Mouse (Mus musculus): ENCODE measurements around the gene Car5b. TPM values are rescaled to one million over a fixed set of nuclear protein-coding genes. Genes with fewer than 3 reads are reported as not detected.

Car5b gene
- polyA plus RNA-seq, 1 experiment, result 10.1 TPM

GRCm38 (mm10) chrX:163958467-163958875 is 69.3 kb downstream of the Car5b start, which contains the start of gene Zrsr2:
Gene Zrsr2 (minus strand): TSS chrX:163958661.
- DNase-seq (ENCODE audit: low spot score), result peak; percentile 39

DNA sequence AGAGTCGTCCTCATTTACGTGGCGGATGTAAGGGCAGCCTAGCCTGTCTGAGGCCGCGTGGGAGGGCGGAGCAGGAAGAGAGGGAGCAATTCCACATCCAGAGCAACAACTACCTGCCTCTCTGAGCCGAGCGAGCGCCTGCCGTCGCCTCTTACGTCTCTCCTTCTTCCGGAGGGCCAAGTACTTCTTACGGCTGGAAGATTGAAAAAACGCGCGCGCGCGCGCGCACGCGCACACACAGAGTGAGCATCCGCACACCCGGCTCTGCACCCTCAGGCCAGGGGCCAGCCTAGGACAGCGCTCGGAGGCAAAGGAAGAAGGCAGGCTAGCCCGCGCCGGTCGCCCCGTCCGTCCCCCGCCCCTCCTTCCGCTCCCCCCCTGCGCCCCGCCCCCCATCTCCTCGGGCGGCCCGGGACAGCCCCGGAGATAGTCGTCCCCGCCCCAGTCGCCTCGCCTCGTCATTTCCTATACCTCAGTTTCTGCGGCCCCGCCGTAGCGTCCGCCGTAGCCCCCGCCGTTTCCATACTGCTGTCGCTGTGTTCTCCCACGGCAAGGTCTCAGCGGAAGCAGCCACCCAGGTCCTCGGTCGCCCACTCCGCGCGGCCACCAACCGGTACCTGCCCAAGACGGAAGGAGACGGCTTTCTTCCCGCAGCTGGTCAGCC is 69.9 kb downstream of the Car5b start:
- peak; percentile 29 for DNase-seq (ENCODE audit: low spot score)

DNA sequence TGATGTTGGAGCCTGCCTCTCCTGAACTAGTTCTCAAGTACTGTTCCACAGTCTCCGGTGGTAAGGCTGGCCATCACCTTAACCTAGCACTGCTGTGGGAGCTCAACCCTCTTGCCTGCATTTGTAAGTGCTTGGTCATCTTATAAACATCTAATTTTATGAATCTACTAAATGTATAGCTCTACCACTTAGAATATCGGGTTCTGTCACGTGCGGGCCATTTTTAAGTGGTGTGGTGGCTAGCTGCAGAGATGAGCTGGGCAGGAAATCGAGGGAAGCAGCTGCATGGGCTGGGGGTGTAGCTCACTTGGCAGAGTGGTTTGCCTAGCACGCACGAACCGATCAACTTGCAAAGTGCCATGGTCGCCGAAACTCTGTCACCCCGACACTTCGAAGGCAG is 70.4 kb downstream of the Car5b start:
- DNase-seq (ENCODE audit: low spot score), result no peak

DNA sequence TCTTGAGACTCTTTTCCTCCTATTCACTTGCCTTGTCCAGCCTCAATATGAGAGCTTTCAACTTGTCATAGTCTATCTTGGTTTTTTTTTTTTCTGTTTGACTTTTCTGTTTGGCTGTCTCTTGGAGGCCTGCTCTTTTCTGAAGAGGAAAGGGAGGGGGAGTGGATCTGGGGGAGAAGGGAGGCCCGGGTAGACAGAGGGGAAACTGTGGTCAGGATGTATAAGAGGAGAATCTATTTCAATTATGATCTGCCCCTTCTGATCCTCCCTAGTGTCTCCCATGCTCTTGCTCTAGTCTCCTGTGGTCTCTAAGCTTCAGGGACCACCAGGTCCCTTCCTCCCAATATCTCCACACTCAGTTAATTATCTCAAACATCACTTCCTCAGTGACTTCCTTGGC is 76.2 kb downstream of the Car5b start:
- no peak for DNase-seq (ENCODE audit: low spot score)

GRCm38 (mm10) chrX:163944381-163944780 is 83.4 kb downstream of the Car5b start:
- no peak for DNase-seq (ENCODE audit: low spot score)

DNA sequence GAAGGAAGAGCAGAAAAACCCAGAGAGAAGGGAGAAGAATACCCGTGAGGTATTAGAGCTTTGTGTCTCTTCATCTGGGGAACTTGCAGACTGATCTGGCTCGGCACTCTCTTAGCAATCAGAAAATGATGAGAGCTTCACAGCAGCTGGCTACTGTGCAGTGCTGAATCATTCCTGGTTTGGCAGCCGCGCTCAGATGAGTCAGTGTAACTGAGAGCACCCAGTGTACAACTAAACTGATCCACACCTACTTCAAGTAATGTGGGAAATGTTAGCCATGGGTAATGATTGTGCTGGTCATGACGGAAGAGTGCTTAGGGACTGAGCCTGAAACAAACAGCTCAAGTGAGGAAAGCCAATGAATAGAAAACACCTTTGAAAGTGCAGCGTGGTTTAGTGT is 89.2 kb downstream of the Car5b start:
- DNase-seq (ENCODE audit: low spot score), result no peak

GRCm38 (mm10) chrX:163934731-163935130 is 93.1 kb downstream of the Car5b start:
- no peak for DNase-seq (ENCODE audit: low spot score)

DNA sequence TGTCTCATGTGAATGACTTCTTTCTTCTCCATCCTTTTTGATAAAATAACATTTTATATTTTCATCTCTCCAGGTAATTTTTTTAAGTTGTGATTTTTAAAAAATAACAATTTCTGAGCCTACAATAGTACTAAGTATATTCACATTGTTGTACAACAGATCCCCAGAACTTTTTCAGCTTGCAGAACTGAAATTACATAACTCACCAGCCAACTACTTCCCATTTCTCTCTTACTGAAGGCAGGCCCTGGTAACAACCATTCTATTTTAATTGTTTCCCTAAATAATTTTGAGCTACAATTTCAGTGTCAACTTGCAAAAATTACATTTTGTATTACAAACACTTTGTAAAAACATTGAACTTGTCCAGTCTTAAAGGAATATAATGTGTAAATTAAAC is 98.2 kb downstream of the Car5b start:
- DNase-seq (ENCODE audit: low spot score), result no peak

Other genes starting within 250 kb of the Car5b start
- gene Ap1s2, start 119.0 kb downstream of the Car5b start, polyA plus RNA-seq (2012; rRNA removed), result 15.3 and 16.6 TPM in 2 replicates
- 20.6 and 24.1 TPM in 2 replicates for gene Zrsr2, start 69.3 kb downstream of the Car5b start, polyA plus RNA-seq (2012; rRNA removed)
- gene Siah1b, start 48.5 kb upstream of the Car5b start, polyA plus RNA-seq (2012; rRNA removed), result 7.5 and 8.9 TPM in 2 replicates
- 0.11 TPM in 1 of 2 replicates, not detected in the other for gene Cltrn, start 60.8 kb upstream of the Car5b start, polyA plus RNA-seq (2012; rRNA removed)
- 7.4 and 7.6 TPM in 2 replicates for gene Ace2, start 111.3 kb upstream of the Car5b start, polyA plus RNA-seq (2012; rRNA removed)
- 2.9 and 3.0 TPM in 2 replicates for gene Bmx, start 230.2 kb upstream of the Car5b start, polyA plus RNA-seq (2012; rRNA removed)
- gene Pir, start 241.4 kb upstream of the Car5b start, polyA plus RNA-seq (2012; rRNA removed), result 20.4 and 21.0 TPM in 2 replicates

Measured in urinary bladder, adult 2 months (tissue).